In genomic region chr11:43712178-43712577, GRCm38 (mm10) we compare ENCODE assay signal across 22 mouse cellular contexts. TPM values are rescaled to one million over a fixed set of nuclear protein-coding genes. Genes with fewer than 3 reads are reported as not detected.
DNase-seq lines count a peak whose midpoint lies in the region; ATAC-seq and TF ChIP-seq lines count a peak whose summit lies in the region.
"Had no signal": no experiment of that assay in that cellular context is flagged by ENCODE, and none has a peak within 500 bp of the region (broad histone marks: within the 10 kb centered on the region; RNA-seq: fewer than 3 reads in every experiment).

No protein-coding gene starts in this region.

- no peak for TF ChIP-seq CTCF in left cerebral cortex, adult 2 months (IDR thresholded peaks at IDR 0.05)

- intact Hi-C loops in left cerebral cortex, postnatal 14 days (cut with DNase I) = no loop called here
- intact Hi-C loops in left cerebral cortex, adult 2 months (cut with DNase I) = no loop called here
- intact Hi-C loops in gastrocnemius, postnatal 14 days (cut with DNase I; ENCODE audit: low total_unique reads) = no loop called here

- ATAC-seq in frontal cortex, adult (ENCODE audit: low TSS enrichment) = peak; percentile 42
- ATAC-seq: CD4-positive, CD25-positive, alpha-beta regulatory T cell, adult 4 months; forebrain, embryonic 15.5 days; hindbrain, embryonic 16.5 days; midbrain, embryonic 13.5 days had no signal

- no peak for DNase-seq in frontal cortex, postnatal 14 days (ENCODE audit: low spot score in 2 of 2)
- DNase-seq in left cerebral cortex, postnatal 14 days (ENCODE audit: low spot score in 2 of 2) = peak; percentile 31 to 33
- no peak for DNase-seq in left cerebral cortex, adult 2 months (ENCODE audit: extremely low spot score in 1 of 2, low spot score in 2 of 2)
- DNase-seq in cerebellum, adult 9-10 months = peak; percentile 83
- DNase-seq in gastrocnemius, postnatal 14 days = no peak
- DNase-seq in gastrocnemius, postnatal 25 days = no peak
- DNase-seq: adrenal gland, postnatal 25 days; kidney, adult 2 months; kidney, postnatal 10 days; liver; lung, postnatal 36 days; right cerebral cortex, postnatal 14 days had no signal

- no peak overlapping the region for H3K27ac ChIP-seq in left cerebral cortex, adult 2 months
- H3K27ac ChIP-seq: embryonic facial prominence, embryonic 15.5 days; forebrain, embryonic 15.5 days; limb, embryonic 10.5 days; liver, embryonic 15.5 days; lung, embryonic 15.5 days; midbrain, embryonic 13.5 days had no signal

- no peak overlapping the region for H3K4me3 ChIP-seq in left cerebral cortex, adult 2 months
- H3K4me3 ChIP-seq: embryonic facial prominence, embryonic 15.5 days; forebrain, embryonic 15.5 days; limb, embryonic 10.5 days; liver, embryonic 15.5 days; lung, embryonic 15.5 days; megakaryocyte, embryonic 14.5 days; midbrain, embryonic 13.5 days had no signal

RNA-seq across cellular contexts. Expression of gene Pwwp2a, which starts 30.4 kb away (rescaled TPM):
- total RNA-seq in left cerebral cortex, postnatal 14 days (2021) = 10 to 100 TPM; 56.7 to 58.3 TPM
- total RNA-seq in left cerebral cortex, adult 2 months (2021) = 10 to 100 TPM; 65.2 to 65.7 TPM
- total RNA-seq in gastrocnemius, postnatal 14 days (2021) = 10 to 100 TPM; 14.6 to 15.6 TPM
- 10 to 100 TPM; 10.9 to 11.0 TPM for total RNA-seq in gastrocnemius, postnatal 25 days (2021)

RNA-seq across cellular contexts. Expression of gene Ttc1, which starts 35.6 kb away (rescaled TPM):
- 10 to 100 TPM; 53.9 to 58.5 TPM for total RNA-seq in left cerebral cortex, postnatal 14 days (2021)
- 10 to 100 TPM; 56.3 to 62.9 TPM for total RNA-seq in left cerebral cortex, adult 2 months (2021)
- total RNA-seq in gastrocnemius, postnatal 14 days (2021) = 10 to 100 TPM; 41.3 to 43.0 TPM
- 10 to 100 TPM; 51.1 to 52.1 TPM for total RNA-seq in gastrocnemius, postnatal 25 days (2021)

Comparison
In these comparisons a context has a peak if more than half of its experiments do, and no peak if none do; other contexts are left out.
1. DNase-seq: peak in left cerebral cortex, postnatal 14 days (2 of 2) and cerebellum, adult 9-10 months (single experiment); none in frontal cortex, postnatal 14 days (0 of 2), left cerebral cortex, adult 2 months (0 of 2), gastrocnemius, postnatal 14 days (single experiment) and gastrocnemius, postnatal 25 days (single experiment).